Mouse (Mus musculus) frontal cortex, adult 2 months (tissue): ENCODE data around the gene Cacna2d4. TPM values are rescaled to one million over a fixed set of nuclear protein-coding genes. Genes with fewer than 3 reads are reported as not detected.
"Not testable (repeated sequence)": the region's sequence is repeated elsewhere in the genome, so short reads cannot be mapped to it uniquely, and the experiment has no call there.

Source experiments
- DNase-seq, 2 experiments: peaks; one replicate each; pipeline ENCODE4 v3.0.0; 2022; ENCODE audit warnings: low spot score in 1 of 2; ENCODE audit errors: extremely low spot score in 1 of 2
- polyA plus RNA-seq: library from polyadenylated mRNA; depleted of rRNA; stranded (reverse); fragments of >200 nt; gene quantifications from 2 replicates; pipeline ENCODE4 v1.2.3, GENCODE M21; 2012; rRNA removed

The Cacna2d4 gene
- polyA plus RNA-seq, result 3.3 and 4.1 TPM in 2 replicates

- no peak for DNase-seq
These were observed at the start of gene Cacna2d4 for GRCm38 (mm10) chr6:119236241-119236640. Gene Cacna2d4, plus strand, starts transcription at chr6:119236526.

GRCm38 (mm10) chr6:119186658-119187057 is 49.7 kb upstream of the Cacna2d4 start:
- peak in 1 of 2 experiments; percentile 37 for DNase-seq

DNA sequence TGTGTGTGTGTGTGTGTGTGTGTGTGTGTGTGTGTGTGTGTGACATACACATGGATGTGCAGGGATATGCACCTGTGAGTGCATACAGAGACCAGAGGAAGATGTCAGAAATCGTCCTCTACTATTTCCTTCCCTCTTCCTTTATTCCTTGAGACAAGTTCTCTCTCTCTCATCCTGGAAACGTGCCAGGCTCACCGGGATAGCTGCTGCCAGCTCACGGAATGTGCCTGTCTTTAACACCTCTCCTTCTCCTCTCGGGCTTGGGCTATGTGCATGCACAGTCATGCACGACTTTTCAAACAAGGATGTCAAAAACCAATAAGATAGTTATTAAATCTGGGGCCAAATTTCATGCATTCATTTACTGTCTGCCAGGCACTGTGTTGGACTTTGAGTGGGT is 48.7 kb upstream of the Cacna2d4 start:
- no peak for DNase-seq

DNA sequence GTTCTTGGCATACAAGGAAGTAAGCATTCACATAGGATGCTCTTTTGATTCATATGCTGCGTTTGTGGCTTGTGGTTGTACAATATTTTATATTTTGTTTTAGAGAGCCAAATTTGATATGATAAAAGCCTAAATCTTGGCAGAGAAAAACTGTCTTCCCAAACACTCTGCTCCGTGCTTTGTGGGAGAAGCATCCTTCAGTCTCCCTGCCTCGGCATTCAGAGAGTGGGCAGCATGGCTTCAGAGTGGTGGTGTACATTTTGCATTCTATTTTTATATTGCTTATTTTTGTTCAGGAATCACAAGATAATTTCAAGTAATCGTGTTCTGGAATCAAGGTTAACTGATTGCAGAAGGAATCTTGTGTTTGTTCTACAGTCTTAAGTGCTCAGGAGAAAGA is 44.8 kb upstream of the Cacna2d4 start:
- peak in 1 of 2 experiments; percentile 52 for DNase-seq

GRCm38 (mm10) chr6:119193571-119194154 is 42.7 kb upstream of the Cacna2d4 start:
- DNase-seq, result no peak

GRCm38 (mm10) chr6:119194161-119194560 is 42.2 kb upstream of the Cacna2d4 start:
- no peak for DNase-seq

DNA sequence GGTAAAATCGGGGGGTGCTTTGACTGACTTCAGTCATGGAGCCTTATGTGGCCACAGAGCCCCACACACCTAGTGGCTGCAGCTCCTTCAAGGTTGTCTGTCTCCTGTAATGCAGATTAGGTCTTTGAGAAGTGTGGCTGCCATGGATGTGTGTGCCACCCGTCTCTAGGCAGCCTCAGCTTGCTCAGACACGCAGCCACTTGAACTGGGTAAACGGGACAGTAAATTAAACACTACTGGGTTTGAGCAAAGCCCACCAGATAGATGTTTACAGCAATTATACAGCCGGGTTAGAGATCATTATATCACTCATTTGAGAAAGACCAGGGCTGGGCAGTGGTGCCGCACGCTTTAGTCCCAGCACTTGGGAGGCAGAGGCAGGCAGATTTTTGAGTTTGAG is 41.7 kb upstream of the Cacna2d4 start:
- DNase-seq, result no peak

DNA sequence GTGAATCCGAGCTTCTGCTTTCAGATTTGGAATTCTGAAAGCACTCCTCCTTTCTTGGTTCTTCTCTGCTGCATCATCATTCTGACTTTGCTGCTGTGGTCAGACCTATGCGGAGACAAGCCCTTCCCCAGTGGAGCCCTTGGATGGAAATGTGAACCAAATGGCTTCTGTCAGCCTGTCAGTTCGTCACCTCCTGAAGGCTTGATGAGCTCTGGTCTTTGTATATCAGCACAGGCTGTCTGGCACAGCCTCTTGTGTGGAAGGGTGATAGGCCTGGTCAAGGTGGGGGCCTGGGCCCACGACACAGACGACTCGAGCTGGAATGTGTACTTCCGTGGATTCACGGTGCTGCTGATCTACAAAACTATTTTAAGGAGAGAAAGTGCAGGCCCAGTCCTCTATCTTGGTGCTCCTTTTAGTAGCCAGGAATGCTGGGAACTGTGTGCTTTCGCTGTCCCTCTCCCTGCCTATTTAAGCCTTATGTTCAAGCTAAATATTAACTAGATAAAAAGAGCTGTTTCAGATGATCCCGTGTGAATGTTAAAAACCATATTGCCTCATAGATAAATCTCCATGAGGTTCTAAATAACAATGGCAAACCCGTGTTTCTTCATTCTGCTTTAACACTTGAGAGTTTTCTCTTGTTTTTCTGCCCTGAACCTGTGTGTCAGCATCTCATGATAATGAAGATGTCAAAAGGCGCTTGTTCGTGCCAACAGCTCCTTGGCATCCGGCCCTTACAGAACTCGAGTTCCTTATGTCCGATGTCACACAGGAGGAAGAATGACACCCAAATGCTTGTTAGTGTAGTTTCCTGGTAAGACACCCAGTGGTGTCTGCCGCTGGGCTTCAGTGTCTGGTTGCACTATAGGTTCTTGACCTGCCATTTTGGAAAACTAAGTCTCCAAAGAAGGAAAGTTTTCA is 39.7 kb upstream of the Cacna2d4 start, which contains the start of gene Cacna1c:
Gene Cacna1c (minus strand): TSS at position 37 of the 924 bp plus-strand sequence.
- DNase-seq, result no peak

DNA sequence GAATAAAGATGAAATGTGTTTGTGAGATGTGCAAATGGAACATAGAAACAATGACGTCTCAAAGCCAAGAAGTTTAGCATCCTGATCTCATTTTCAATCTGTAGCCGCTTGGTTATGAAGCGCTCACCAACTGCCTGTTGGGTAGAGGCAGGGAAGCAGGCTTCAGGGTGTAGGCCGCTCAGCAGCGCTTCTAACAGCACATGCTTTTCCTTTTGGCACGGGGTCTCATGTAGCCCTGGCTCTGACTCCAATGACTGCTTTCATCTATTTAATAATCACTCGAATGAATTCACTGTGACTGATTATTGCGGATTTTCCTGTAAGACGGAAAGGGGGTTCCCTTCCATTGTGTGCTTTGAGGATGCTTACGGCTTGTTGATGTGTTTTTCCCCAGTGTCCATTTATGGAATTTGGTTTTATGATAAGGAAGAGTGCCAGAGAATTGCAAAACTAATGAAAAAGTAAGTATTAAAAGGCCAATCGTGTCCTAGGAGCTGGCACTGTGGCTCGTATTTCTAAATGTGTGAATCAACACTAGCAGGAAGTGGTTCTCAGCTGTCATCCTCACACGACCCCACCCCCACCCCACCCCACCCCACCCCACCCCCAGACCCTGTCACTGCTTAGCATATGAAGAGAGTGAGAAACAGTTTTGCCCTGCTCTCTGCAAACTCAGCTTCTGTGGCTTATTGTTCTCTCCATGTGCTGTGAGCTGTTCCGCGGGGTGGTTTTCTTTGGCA is 37.6 kb upstream of the Cacna2d4 start:
- no peak for DNase-seq

- no peak for DNase-seq
These were observed 36.9 kb upstream of the Cacna2d4 start for GRCm38 (mm10) chr6:119199274-119199879.

- no peak for DNase-seq
These were observed 36.0 kb upstream of the Cacna2d4 start for GRCm38 (mm10) chr6:119200362-119200761.

- no peak for DNase-seq
These were observed 34.8 kb upstream of the Cacna2d4 start for GRCm38 (mm10) chr6:119201575-119201974.

DNA sequence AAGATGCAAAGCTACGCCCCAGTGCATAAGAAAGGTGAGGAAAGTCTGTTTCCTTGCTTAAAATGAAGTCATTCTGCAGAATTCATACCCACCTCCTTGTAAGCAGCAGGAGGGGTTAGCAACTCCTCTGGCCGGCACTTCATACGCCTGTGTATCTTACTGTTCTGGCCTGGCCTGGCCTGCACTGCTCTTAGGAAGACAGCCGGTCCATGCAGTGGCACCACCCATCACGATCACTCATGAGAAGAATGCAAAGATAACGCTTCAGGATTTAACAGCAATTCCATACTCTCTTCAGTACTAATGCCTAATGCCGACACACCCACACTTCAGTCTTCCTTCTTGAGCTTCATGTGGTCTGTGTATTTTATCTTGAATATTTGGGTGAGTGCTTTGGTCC is 32.0 kb upstream of the Cacna2d4 start:
- DNase-seq, result no peak

DNA sequence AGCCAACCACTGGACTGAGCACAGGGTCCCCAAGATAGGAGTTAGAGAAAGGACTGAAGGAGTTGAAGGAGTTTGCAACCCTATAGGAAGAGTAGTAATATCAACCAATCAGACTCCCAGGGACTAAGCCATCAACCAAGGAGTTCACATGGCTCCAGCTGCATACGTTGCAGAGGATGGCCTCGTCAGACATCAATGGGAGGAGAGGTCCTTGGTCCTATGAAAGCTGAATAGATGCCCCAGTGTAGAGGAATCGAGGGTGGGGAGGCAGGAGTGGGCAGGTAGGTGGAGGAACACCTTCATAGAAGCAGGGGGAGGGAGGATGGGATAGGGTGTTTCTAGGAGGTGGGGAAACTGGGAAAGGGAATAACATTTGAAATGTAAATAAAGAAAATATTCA is 31.4 kb upstream of the Cacna2d4 start:
- no peak for DNase-seq

GRCm38 (mm10) chr6:119206006-119206405 is 30.3 kb upstream of the Cacna2d4 start:
- not testable (repeated sequence) for DNase-seq

GRCm38 (mm10) chr6:119213375-119213774 is 23.0 kb upstream of the Cacna2d4 start:
- no peak for DNase-seq

- peak in 1 of 2 experiments; percentile 50 for DNase-seq
These were observed 22.1 kb upstream of the Cacna2d4 start for GRCm38 (mm10) chr6:119214190-119214589.

DNA sequence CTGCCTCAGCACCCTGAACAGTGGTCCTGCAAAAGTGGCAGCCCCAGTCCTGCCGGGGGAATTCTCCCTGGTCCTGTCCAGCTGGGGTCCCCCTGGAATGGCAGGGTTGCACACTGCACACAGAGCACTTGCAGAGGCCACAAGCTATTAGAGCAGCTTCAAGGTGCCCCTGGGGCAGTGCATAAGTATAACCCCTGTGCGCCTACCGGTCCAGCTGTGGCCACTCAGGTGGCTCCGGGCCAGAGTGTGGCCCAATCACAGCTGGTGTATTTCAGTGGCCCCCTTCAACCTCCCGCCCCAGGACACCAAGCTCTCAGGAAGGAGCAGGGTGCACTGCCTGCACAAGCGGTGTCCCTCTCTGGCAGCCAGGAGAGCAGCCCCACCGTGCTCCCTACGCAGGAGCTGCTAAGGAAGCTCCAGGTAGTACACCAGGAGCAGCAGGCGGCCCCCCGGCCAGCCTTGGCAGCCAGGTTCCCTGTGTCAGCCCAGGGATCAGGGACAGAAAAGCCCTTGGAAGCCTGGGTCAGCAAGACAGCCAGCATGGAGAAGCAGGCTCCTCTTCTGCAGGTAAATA is 21.2 kb upstream of the Cacna2d4 start:
- DNase-seq, result no peak

DNA sequence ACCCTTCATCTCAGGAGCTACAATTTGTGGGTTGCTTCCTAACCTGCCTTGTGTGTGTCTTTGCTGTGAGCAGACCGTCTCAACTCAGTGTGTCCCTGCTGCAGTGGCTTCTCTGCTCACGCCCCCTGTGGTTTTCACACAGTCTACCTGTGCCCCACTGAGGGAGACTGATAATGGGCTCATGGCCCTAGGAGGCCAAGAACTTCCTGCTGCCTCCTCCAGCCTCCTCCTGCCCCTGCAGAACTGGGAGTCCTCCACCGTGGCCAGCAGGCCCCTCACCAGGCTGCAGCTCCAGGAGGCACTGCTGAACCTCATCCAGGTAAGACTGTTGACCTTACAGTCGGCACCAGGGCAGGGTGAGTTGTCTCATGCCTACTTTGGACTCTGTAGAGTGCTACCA is 18.7 kb upstream of the Cacna2d4 start:
- DNase-seq, result no peak

GRCm38 (mm10) chr6:119218591-119218990 is 17.7 kb upstream of the Cacna2d4 start:
- no peak for DNase-seq
